Mouse (Mus musculus) E14TG2a.4 (cell line): ENCODE results near the gene Zc3h18.

Source experiments
- CTCF ChIP-seq: conservative IDR thresholded peaks from 2 replicates; pipeline ENCODE4 v1.5.1; 2014; ENCODE audit warnings: low read length
- NANOG ChIP-seq: IDR thresholded peaks from 2 replicates; pipeline ENCODE4 v1.6.1; 2014; ENCODE audit warnings: borderline replicate concordance, low read length, mixed read lengths
- POU5F1 ChIP-seq: IDR thresholded peaks from 2 replicates; pipeline ENCODE4 v1.6.1; 2014; ENCODE audit warnings: low read length, borderline replicate concordance

- no peak for TF ChIP-seq CTCF
- TF ChIP-seq NANOG = no peak
- no peak for TF ChIP-seq POU5F1
These were observed 80.8 kb downstream of the Zc3h18 start for GRCm38 (mm10) chr8:122457171-122457570.
